Mouse (Mus musculus): Measurements from ENCODE around the gene Acoxl.

Gene Acoxl

DNA sequence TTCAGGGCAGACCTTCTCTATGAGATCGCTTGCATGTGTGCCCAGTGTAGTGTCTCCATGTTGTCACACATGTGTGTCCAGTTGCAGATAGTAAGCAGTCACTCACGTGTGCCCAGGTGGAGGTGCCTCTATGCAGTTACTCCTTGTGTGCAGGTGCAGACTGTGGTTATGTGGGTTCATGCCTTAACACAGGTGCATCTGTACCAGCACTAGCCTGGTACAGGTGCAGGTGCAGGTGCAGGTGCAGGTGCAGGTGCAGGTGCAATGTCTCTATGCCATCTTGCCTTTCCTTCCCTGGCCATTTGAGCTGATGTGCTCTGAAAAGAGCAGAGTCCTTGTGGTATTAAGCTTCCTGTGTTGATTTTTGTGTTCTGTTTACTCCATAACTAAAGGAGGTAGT lies 100.5 kb downstream of the Acoxl start:
- DNase-seq (ENCODE audit: low spot score) = no peak

- no peak for DNase-seq (ENCODE audit: low spot score)
Measured at GRCm38 (mm10) chr2:127960579-127960978, 121.9 kb downstream of the Acoxl start.

GRCm38 (mm10) chr2:127961154-127961553 lies 122.5 kb downstream of the Acoxl start:
- DNase-seq (ENCODE audit: low spot score) = peak; percentile 33

DNA sequence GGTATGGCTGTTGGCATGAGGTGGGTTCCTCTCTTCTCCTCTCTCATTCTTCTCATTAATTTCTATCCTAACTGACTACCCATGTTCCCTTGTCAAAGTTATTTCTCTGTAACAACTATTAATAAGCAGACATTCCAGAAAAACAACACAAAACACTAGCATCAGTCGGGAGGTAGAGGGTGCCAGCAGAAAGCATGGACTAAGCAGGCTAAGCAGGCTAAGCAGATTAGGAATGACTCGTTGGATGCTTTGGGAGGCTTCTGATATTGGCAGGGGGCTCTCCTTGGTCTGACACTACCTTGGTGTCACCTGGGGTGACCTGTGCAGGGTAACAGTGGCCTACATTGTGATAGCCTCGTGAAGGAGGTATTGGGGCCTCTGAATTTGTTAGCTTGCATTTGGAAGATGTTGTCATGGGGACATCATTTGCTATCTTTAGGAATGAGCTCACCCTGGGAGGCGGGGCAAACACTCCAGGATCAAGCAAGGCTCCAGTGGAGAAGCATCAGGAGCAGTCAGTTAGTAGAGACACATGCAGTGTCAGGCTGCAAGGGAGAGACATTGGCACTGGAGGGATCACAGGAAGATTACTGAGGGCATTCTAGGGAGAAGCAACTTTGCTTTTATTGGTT lies 123.2 kb downstream of the Acoxl start:
- DNase-seq (ENCODE audit: low spot score) = no peak

DNA sequence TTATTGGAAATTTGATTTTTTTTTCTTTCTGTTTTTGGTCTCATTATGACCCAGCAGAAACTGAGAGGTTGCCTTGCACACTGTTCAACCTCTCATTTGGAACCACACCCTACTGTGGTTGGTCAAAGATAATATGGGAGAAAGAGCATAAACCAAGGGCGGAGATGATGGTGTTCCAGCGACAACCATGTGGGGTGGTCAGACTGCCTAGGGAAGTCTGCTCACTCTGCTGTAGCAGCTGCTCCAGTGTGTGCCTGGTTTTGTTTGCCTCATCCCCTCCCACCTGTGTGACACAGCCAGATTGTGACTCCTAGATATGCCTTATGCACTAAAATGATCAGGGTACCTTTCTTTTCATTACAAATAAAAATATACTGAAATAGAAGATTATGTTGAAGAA lies 130.3 kb downstream of the Acoxl start:
- DNase-seq (ENCODE audit: low spot score) = no peak

GRCm38 (mm10) chr2:127976276-127976675 lies 137.6 kb downstream of the Acoxl start:
- no peak for DNase-seq (ENCODE audit: low spot score)

- no peak for DNase-seq (ENCODE audit: low spot score)
Measured at GRCm38 (mm10) chr2:127978601-127979230, 140.0 kb downstream of the Acoxl start.

DNA sequence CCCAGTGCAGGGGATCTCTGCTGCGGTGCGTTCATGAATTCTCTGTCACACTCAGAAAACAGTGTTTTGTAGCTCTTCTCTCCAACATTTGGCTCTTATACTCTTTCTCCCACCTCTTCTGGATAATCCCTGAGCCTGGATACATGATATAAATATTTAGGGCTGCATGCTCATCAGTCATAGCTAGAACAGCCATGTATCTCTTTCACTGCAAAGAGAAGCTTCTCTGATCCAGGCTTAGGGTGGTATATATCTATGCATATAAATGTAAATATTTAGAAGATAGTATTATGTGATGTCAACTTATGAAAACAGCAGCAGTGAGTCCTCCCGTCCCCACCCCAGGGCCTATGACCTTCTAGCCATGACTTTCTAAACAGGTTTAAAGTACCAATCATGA lies 143.9 kb downstream of the Acoxl start:
- no peak for DNase-seq (ENCODE audit: low spot score)

DNA sequence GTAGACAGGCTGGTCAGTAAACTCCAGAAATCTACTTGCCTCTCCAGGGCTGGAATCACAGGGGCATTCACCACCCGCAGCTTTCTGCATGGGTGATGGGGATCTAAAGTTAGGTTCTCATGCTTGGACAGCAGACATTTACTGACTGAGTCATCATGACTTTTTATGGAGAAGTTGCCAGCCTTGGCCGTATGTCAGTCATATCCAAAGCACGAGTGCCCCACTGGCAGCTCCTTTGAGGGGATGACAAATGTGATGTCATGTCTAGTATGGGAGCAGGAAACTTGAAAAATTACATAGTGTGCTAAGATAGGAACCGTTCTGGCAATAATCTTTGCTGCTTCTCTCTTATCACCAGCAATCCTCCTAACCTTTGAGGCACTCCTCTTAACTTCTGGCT lies 144.6 kb downstream of the Acoxl start:
- DNase-seq (ENCODE audit: low spot score) = no peak

GRCm38 (mm10) chr2:127983981-127984380 lies 145.3 kb downstream of the Acoxl start:
- DNase-seq (ENCODE audit: low spot score) = no peak

DNA sequence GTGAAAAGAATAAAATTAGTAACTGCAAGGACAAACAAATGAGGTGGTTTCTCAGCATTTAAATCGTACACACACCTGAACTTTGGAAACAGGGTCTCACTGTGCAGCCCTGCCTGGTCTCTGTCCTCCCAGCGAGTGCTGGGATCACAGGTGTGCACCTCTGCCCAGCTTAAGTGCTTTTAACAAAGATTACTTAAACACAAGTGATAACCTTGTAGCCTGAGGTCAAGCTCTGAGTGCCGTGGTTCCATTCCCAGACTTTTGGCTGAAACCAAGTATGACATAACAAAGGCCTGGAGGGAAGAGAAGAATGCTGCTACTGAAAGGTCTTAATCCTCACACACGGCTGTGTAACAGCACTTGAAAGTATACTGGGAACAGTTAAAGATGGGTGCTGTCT lies 149.0 kb downstream of the Acoxl start:
- DNase-seq (ENCODE audit: low spot score) = no peak

DNA sequence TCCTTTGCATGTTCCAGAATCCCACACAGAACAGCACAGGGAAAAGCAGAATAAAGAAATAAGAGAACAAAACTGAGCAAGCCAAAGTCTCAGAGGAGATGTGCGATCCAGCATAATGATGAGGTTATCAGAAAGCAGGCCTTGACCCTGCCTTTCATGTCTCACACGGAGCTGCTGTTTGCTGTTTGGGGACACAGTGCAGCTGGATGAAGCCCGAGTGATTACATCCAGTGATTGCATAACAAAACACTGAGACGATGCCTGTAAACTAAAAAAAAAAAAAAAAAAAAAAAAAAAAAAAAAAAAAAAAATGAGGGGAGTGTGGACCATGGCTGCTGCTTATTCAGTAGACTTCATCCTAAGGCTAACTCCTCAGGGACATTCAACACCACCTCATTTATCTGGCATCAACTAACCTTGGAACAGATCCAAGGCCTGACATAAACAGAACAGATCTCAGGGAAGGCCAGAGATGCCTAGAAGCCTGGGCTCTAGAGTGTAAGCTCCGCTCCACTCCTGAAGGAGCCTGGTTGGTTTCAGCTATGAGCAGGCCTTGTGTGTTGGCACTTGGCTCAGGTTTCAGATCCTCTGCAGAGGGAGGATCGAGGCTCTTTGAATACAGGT lies 152.3 kb downstream of the Acoxl start:
- DNase-seq (ENCODE audit: low spot score) = no peak

GRCm38 (mm10) chr2:127991656-127992055 lies 153.0 kb downstream of the Acoxl start:
- DNase-seq (ENCODE audit: low spot score) = no peak

- DNase-seq (ENCODE audit: low spot score) = no peak
Measured at GRCm38 (mm10) chr2:128008662-128009423, 170.2 kb downstream of the Acoxl start.

- DNase-seq (ENCODE audit: low spot score) = no peak
Measured at GRCm38 (mm10) chr2:128014613-128015012, 175.9 kb downstream of the Acoxl start.

DNA sequence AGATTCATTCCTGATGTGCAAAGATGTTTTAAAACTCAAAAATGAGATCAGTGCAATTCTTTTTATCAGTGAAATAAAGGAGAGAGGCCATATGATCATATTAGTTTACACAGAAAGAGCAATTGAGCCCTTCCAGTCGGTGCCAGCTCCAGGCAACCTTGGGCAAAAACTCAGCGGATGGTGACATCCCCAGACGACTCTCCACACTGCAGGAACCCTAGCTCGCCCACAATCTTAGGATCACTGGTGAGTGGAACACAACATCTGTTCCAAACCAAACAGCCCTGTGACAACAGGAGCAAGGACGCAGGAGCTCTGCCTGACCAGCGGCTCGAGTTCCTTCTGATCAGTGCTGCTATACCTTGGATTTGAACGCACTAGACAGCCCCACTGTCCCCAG lies 176.9 kb downstream of the Acoxl start:
- DNase-seq (ENCODE audit: low spot score) = no peak

- DNase-seq (ENCODE audit: low spot score) = no peak
Measured at GRCm38 (mm10) chr2:128020039-128020907, 181.6 kb downstream of the Acoxl start.

DNA sequence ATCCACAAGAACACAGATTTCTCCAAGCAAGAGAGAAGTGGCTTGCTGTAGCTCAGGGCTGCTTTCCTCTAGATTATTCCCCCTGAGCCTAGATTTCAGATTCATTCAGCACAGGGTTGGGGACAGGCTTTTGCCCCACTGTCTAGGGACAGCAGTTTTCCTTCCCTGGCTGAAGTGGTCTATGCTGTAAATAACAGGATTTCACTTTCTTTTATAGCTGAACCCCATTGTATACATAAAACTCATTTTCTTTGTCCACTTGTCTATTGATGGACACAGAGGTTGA lies 182.2 kb downstream of the Acoxl start:
- no peak for DNase-seq (ENCODE audit: low spot score)

- no peak for DNase-seq (ENCODE audit: low spot score)
Measured at GRCm38 (mm10) chr2:128023855-128024254, 185.2 kb downstream of the Acoxl start.

DNA sequence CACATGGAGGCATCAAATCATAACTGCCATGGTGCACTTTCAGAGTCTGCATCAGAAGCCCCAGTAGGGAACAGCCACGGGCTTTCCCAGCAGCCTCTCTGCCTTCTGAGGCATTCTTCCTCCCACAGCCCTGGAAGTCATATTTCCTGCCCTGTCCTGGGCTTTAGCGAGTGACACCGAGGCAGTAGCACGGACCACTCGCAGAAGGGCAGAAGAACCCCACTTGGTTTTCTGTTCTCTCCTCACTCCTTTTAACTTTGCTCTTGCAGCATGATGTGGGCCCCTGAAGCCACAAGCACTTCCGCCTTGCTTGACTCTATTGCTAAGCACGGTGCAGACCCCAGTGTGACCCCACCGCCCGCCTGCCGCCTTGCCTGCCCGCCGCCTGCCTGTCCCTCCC lies 189.0 kb downstream of the Acoxl start:
- no peak for DNase-seq (ENCODE audit: low spot score)

- DNase-seq (ENCODE audit: low spot score) = no peak
Measured at GRCm38 (mm10) chr2:128029968-128030367, 191.3 kb downstream of the Acoxl start.

GRCm38 (mm10) chr2:128032111-128032510 lies 193.4 kb downstream of the Acoxl start:
- DNase-seq (ENCODE audit: low spot score) = no peak

Data from ovary, postnatal 36 days (tissue).